Mouse (Mus musculus): ENCODE measurements around the gene Det1.

DNA sequence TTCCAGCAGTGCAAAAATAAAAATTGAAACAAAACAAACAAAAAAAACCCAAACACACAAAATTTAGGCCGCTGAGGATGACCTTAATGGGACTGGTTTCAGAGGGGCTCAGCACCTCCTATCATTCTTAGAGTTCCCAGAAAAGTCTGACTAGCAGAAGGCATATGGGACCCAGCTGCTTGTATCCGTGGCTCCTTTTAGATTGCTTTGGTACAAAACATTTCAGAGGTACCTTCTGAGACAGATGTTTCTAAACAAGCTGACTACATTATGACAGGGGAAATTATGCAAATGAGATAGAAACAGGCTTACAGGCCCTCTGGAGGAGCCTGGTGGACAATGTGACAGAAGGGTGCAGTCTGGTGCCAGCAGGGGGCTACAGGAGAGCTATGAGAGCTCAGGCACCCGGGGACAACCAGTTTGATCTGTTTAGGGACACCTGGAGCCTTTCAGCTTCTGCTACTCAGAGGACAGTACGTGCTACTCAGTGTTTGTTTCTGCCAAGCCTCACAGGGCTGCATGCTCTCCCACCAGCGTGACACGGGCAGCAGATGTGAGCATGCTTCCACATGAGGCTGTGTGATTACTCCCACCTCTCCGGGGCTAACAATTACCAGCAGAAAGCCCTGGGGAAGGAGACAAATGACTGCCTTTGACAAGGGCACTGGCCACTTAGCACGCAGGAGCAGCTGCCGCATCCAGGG, 20.2 kb downstream of the Det1 start:
- TF ChIP-seq CTCF (IDR thresholded peaks at IDR 0.05; ENCODE audit: low read depth, low read length) (no peak), POLR2A (IDR thresholded peaks at IDR 0.05; ENCODE audit: insufficient read depth, low read length) (no peak), EP300 (IDR thresholded peaks at IDR 0.05; ENCODE audit: insufficient read depth, low read depth, low read length) (no peak)
